Mouse (Mus musculus) forebrain, embryonic 13.5 days (tissue): ENCODE measurements around the gene Gpr156. TPM values are rescaled to one million over a fixed set of nuclear protein-coding genes. Genes with fewer than 3 reads are reported as not detected.

Experiments
- ATAC-seq: fragments of 200-750 bp; cut with Nextera tagmentation; 2 replicates; pipeline ENCODE4 v1.8.0; 2017
- H3K27ac ChIP-seq: fragments of 300-500 bp; sonication (generic); 2 replicates; pipeline ENCODE4 v1.5.1; 2015; ENCODE audit warnings: inconsistent platforms, mild to moderate bottlenecking, moderate library complexity
- H3K27me3 ChIP-seq: fragments of 300-500 bp; sonication (generic); 2 replicates; pipeline ENCODE4 v1.6.1; 2015; ENCODE audit warnings: mild to moderate bottlenecking, inconsistent platforms
- H3K36me3 ChIP-seq: fragments of 300-500 bp; sonication (generic); 2 replicates; pipeline ENCODE4 v1.6.1; 2015; ENCODE audit warnings: mild to moderate bottlenecking, inconsistent platforms; ENCODE audit not compliant: poor library complexity, severe bottlenecking
- H3K4me1 ChIP-seq: fragments of 300-500 bp; sonication (generic); 2 replicates; pipeline ENCODE4 v1.6.1; 2015; ENCODE audit warnings: inconsistent platforms
- H3K4me2 ChIP-seq: fragments of 300-500 bp; sonication (generic); 2 replicates; pipeline ENCODE4 v1.6.1; 2015; ENCODE audit warnings: inconsistent platforms, mild to moderate bottlenecking, moderate library complexity
- H3K4me3 ChIP-seq: fragments of 300-500 bp; sonication (generic); 2 replicates; pipeline ENCODE4 v1.5.1; 2015; ENCODE audit warnings: mild to moderate bottlenecking, inconsistent platforms
- H3K9ac ChIP-seq: fragments of 300-500 bp; sonication (generic); 2 replicates; pipeline ENCODE4 v1.6.1; 2015; ENCODE audit warnings: mild to moderate bottlenecking, inconsistent platforms
- H3K9me3 ChIP-seq: fragments of 300-500 bp; sonication (generic); replicated peaks from 2 replicates; pipeline ENCODE4 v1.6.1; 2016; ENCODE audit warnings: inconsistent platforms
- WGBS: fragments of 180-500 bp; shearing (Covaris S2); methylation state at CpG from one replicate; pipeline ENCODE4 v1.1.7; 2015; 5-methylcytosine and 5-hydroxymethylcytosine counted together
- polyA plus RNA-seq: library from polyadenylated mRNA; unstranded; fragments of >200 nt; fragmentation: Nextera tagmentation; extraction: Ambion mirVana; gene quantifications from 2 replicates; pipeline ENCODE4 v1.2.1, GENCODE M21; 2015

The Gpr156 gene
- 5.5 TPM in 2 replicates for polyA plus RNA-seq

DNA sequence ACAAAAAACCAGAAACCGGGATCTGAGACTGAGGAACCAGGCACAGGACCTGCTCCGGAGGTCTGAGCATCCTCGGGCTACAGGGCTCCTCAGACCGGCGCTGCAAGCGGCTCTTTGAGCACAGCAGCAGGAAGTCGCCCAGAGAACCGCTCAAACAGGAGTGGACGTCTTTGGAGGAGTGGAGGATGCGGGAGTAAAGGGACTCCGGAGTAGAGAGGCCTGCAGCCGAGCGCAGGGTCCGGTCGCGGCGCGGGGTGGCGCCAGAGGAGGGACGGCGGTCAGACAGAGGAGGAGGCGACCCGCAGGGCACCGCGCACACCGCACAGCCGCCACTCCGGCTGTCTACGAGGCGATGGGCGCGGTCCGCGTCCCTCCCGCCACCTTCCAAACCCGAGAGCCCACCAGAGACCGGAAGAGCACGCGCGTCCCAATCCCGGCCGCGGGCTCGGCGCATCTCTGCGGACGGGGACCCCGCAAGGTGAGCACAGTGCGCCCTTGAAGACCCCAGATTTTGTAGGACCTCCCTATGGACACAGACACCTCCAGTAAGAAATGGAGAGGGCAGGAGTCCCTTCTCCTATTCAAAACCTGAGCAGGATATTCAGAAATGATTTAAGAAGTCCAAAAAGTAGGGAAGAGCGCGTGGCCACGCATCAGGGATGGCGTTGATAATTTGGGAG is at the start of gene Gpr156:
Gene Gpr156 (plus strand): TSS at position 359 of the 680 bp plus-strand sequence.
- no peaks in the 10 kb centered on the region for H3K36me3 ChIP-seq
- no peaks in the 10 kb centered on the region for H3K9me3 ChIP-seq
- peak within 1 kb of the TSS; percentile 79 for H3K9ac ChIP-seq
- peak; percentile 89 for ATAC-seq
- WGBS, result 2% methylated on average over 53 of the region's 53 CpGs
- no peak within 1 kb of the TSS for H3K27ac ChIP-seq
- peak within 1 kb of the TSS; percentile 90 for H3K4me2 ChIP-seq
- H3K4me1 ChIP-seq, result peaks cover 45% of the 10 kb centered on the region
- H3K27me3 ChIP-seq, result no peaks in the 10 kb centered on the region
- H3K4me3 ChIP-seq, result peak within 1 kb of the TSS; percentile 57

DNA sequence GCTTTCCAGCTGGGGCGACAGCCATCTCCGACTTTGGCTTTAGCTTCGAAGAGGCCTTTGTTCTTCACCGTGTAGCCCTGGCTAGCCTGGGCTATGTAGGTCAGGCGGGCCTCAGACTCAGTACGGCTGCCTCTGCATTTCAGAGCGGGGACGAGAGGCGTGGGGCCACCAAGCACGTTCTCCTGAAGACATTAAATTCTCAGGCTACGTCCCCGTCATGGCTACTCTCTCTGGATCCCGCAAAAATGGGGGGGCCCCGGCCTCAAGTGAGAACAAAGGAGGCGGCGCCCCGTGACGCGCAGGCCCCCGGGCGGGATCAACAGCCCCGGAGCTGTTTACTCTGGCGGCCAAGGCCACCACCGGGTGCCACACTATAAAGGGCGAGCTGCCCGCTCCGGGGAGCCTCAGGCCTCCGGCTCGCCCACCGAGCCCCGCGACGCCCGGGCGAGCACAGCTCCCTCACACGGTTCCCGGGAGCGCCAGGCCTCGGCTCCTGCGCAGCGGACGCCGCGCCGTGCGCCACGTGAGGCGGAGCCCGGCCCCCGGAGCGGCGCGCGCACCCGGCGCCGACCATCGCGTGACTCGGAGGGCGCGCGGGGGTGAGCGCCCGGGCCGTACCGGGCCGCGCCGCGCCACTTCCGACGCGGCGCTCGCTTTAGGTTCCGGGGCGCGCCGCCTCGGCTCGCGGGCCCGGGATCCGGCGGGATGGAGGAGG is 48.3 kb upstream of the Gpr156 start, which contains the start of gene Lrrc58:
Gene Lrrc58 (plus strand): TSS at position 599 of the 715 bp plus-strand sequence.
- Histone ChIP-seq H3K27ac (peak within 1 kb of the TSS; percentile 99), H3K36me3 (no peaks in the 10 kb centered on the region; the same call in 1 of the 2 replicates), H3K4me1 (peaks cover 32% of the 10 kb centered on the region), H3K4me3 (peak within 1 kb of the TSS; percentile 97), H3K4me2 (peak within 1 kb of the TSS; percentile 76), H3K9ac (peak within 1 kb of the TSS; percentile 98), H3K27me3 (no peaks in the 10 kb centered on the region), H3K9me3 (no peaks in the 10 kb centered on the region)
- WGBS, result under 1% methylated on average over 86 of the region's 86 CpGs
- peak; percentile 96 for ATAC-seq

DNA sequence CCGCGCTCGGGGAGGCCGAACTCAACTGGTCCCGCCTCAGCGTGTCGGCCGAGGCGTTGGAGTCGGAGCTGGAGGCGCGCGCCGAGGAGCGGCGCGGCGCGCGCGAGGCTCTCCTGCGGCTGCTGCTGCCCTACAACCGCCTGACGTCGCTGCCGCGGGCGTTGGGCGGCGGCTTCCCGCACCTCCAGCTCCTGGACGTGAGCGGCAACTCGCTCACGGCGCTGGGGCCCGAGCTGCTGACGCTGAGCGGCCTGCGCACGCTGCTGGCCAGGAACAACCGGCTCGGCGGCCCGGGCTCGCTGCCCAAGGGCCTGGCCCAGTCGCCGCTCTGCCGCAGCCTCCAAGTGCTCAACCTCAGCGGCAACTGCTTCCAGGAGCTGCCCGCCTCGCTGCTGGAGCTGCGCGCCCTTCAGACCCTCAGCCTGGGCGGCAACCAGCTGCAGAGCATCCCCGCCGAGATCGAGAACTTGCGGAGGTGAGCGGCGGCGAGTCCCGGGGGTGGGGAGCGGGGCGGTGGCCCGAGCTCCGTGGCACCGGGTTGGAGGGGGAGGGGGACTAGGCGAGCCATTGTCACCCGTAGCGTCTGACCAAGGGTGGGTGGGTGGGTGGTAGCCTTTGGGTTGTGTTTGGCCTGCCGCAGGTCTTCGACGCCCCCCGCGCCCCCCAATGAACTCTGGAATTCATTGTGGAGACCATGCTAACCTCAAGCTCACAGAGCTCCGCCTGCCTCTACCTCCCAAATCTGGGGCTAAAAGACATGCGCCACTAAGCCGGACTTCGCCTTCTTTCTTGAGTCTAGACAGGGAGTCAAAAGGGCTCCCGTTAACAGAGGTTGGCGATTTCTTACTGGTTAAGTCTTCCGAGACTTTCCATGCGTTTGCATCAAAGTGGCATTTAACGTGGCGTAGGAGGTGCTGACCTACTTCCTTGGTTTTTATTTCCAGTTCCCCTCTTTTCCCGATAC is 47.5 kb upstream of the Gpr156 start:
- peak overlapping the region; percentile 98 for H3K9ac ChIP-seq
- peak; percentile 82 for ATAC-seq
- peaks cover 34% of the 10 kb centered on the region for H3K4me1 ChIP-seq
- no peaks in the 10 kb centered on the region for H3K9me3 ChIP-seq
- H3K27ac ChIP-seq, result peak overlapping the region; percentile 99
- peak overlapping the region; percentile 97 for H3K4me3 ChIP-seq
- peaks cover 3% of the 10 kb centered on the region; the same call in 1 of the 2 replicates for H3K36me3 ChIP-seq
- under 1% methylated on average over 65 of the region's 87 CpGs for WGBS
- H3K4me2 ChIP-seq, result peak overlapping the region; percentile 76
- H3K27me3 ChIP-seq, result no peaks in the 10 kb centered on the region

DNA sequence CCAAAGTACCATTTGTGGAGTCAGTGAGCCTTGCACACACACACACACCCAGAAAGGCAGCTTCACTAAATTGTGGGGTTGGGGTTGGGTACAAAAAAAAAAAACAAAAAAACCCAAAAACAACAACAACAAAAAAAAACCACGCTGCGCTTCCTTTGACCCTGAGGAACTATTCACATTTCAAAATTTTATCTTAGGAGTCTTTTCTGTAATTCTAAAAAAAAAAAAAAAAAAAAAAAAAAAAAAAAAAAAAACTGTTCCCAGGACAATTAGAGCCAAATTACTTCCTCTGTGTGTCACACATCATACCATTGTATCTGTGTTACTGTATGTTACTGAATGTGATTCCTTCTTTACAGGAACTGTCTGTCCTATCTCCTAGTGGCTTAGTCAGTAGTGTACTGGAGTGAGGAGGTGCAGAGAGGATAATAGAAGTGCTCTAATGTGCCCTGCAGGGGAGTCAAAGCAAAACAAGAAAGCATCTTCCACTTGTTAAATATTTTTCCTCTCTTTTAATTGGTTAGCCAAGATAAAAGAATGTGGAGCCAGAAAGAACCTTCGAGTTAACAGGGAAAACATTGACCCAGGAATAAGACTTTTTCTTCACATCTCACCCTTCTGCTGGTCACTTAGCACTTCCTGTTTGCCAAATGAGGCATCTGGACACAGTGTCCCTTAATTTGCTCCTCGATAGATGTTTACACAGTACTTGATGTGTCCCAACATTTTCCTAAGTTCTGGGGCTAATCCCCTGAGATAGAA is 46.6 kb upstream of the Gpr156 start:
- Histone ChIP-seq H3K9me3 (no peaks in the 10 kb centered on the region), H3K9ac (peak overlapping the region; percentile 98), H3K4me2 (peak overlapping the region; percentile 76), H3K4me1 (peaks cover 36% of the 10 kb centered on the region), H3K36me3 (peaks cover 3% of the 10 kb centered on the region; the same call in 1 of the 2 replicates), H3K27me3 (no peaks in the 10 kb centered on the region), H3K4me3 (peak overlapping the region; percentile 97), H3K27ac (peak overlapping the region; percentile 99)
- WGBS, result 32% methylated on average over 4 of the region's 4 CpGs
- ATAC-seq, result no peak

DNA sequence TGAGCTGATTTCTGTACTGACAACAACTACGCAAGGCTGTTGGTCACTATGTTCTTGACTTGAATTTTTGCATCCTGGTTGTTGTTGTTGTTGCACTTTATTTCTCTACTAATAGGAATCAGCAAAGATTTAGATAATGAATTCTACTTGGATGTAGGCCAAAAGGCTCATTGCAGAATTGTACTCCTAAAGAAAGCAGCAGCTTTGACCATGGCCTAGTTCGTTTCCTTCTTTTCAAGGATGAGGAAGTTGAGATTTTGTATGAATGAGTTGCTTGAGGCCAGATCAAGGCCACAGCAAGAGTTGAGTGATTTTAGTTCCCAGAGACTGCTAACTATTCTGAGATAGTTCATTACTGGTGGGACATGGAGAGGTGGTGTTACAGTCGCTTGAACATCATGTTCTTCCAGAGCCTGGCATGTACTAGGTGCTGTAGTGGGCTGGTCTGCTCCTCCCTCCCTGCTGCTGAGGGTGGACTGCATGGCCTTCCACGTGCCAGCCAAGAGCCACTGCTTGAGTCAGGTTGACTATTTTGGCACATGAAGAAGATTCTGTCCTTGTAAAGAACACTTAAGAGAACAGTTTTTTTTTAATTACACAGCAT is 45.1 kb upstream of the Gpr156 start:
- Histone ChIP-seq H3K27ac (no peak overlapping the region), H3K4me1 (peaks cover 39% of the 10 kb centered on the region), H3K4me2 (peak overlapping the region; percentile 76), H3K27me3 (no peaks in the 10 kb centered on the region), H3K4me3 (no peak overlapping the region), H3K9me3 (no peaks in the 10 kb centered on the region), H3K36me3 (peaks cover 3% of the 10 kb centered on the region; the same call in 1 of the 2 replicates), H3K9ac (no peak overlapping the region)
- no peak for ATAC-seq
- 72% methylated on average over 4 of the region's 4 CpGs for WGBS

DNA sequence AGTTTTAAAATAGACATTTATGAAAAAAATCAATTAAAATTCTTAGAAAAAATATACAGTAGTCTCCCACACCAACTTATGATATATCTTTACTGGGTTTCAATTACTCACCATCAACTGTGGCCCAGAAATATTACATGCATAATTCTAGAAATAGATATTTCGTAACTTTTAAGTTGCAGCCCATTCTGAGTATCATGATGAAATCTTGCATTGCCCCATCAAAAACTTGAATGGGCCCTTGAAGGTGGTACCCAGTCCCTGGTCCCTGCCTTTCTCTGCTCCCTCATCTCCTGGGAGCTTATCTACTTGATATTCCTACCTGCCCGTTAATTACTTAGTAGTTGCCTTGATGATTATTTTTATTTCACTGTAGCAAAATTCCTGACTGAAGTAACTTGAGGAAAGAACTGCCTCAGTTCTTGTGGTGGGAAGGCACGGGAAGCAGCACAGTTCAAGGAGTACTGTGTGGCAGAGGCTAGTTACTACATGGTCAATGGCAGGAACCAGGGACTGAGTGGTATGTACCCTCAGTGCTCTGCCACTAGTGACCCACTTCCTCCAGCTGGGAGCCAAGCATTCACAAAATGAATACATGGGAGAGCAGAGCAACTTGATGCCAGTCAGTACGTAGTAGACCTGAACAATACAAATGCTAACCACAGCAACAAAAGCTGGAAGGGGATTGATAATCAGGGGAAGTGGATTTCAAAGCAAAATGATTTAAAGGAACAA is 41.6 kb upstream of the Gpr156 start:
- Histone ChIP-seq H3K36me3 (peaks cover 24% of the 10 kb centered on the region), H3K4me2 (no peak overlapping the region), H3K9me3 (no peaks in the 10 kb centered on the region), H3K9ac (no peak overlapping the region), H3K4me1 (peaks cover 33% of the 10 kb centered on the region), H3K27me3 (no peaks in the 10 kb centered on the region), H3K27ac (no peak overlapping the region), H3K4me3 (no peak overlapping the region)
- WGBS, result 79% methylated on average over 4 of the region's 4 CpGs
- ATAC-seq, result no peak

DNA sequence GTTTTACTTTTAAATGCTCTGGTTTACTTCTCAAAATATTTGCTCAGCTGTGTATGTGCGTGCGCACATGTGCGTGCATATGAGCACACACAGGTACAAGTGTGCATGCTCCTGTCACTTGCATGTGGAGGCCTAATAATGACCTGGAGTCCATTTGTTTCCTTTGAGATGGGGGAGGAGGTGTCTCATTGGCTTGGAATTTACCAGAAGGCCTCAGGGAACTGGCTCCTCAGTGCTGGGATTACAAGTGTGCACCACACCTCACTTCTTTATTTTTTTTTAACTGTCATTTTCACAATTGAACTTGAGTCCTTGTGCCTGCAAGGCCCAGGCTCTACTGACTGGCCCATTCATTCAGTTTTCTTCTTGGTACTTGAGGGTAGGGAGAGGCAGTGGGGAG is 38.9 kb upstream of the Gpr156 start:
- ATAC-seq, result no peak
- H3K4me3 ChIP-seq, result no peak overlapping the region
- H3K27me3 ChIP-seq, result no peaks in the 10 kb centered on the region
- H3K36me3 ChIP-seq, result peaks cover 51% of the 10 kb centered on the region
- no peak overlapping the region for H3K9ac ChIP-seq
- no peak overlapping the region for H3K4me2 ChIP-seq
- WGBS, result 97% methylated on average over 3 of the region's 3 CpGs
- no peaks in the 10 kb centered on the region for H3K9me3 ChIP-seq
- H3K4me1 ChIP-seq, result peaks cover 11% of the 10 kb centered on the region; the same call in 1 of the 2 replicates
- H3K27ac ChIP-seq, result no peak overlapping the region

DNA sequence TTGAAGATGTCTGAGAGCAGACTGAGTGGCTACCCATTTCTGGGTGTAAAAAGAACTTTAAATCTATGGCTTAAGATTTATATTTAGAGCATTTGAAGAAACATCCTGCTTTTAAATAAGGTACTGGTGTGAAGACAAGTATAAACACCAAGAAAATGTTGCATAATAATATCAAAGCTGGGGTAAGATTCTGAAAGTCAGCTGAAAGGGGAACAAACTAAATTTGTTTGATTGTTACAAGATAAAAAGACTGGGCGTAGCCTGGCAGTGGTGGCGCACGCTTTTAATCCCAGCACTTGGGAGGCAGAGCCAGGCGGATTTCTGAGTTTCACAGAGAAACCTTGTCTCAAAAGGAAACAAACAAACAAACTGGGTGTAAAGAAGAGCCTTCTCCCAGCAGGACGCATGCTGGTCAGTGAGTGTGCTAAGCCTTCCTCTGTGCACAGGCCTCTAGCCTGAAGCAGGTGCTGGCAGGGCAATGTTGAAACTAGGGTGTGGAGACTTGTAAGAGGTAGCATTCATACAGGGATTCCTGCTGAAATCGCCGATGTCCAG is 37.3 kb upstream of the Gpr156 start:
- Histone ChIP-seq H3K4me2 (no peak overlapping the region), H3K9me3 (no peaks in the 10 kb centered on the region), H3K9ac (no peak overlapping the region), H3K27ac (no peak overlapping the region), H3K4me3 (no peak overlapping the region), H3K4me1 (peaks cover 5% of the 10 kb centered on the region; the same call in 1 of the 2 replicates), H3K27me3 (no peaks in the 10 kb centered on the region), H3K36me3 (peaks cover 63% of the 10 kb centered on the region)
- no peak for ATAC-seq
- 83% methylated on average over 7 of the region's 7 CpGs for WGBS

DNA sequence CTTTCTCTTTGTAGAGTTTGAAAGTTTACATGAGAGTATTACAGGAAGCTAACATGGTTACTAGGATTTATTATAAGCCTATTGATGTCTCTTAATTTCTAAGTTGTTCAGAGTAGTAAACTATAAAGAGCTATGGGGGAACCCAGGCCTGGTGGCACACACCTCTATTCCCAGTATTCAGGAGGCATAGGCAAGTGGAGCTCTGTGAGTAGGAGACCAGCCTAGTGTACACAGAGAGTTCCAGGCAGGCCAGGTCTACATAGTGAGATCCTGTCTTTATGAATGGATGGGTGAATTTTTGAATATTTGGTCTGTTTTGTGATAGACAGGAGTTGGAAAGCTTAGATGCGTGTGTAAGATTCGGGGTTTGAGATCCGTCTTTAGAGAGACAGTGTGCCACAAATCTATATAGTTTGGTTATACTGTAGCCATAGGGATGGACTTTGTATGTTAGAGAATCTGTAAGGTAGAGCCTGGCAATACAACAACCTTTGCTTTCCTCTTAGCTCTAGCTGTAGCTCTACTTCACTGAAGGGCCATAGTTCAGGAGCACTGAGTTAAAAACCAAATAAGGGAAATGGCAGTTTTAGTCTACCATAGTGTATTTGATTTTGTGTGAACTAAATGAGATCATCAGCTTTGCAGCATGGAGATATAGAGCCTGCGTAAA is 36.4 kb upstream of the Gpr156 start:
- WGBS, result 93% methylated on average over 4 of the region's 4 CpGs
- Histone ChIP-seq H3K4me2 (no peak overlapping the region), H3K27me3 (no peaks in the 10 kb centered on the region), H3K9me3 (no peaks in the 10 kb centered on the region), H3K4me1 (peaks cover 1% of the 10 kb centered on the region; the same call in 1 of the 2 replicates), H3K4me3 (no peak overlapping the region), H3K9ac (no peak overlapping the region), H3K36me3 (peaks cover 67% of the 10 kb centered on the region), H3K27ac (no peak overlapping the region)
- no peak for ATAC-seq

DNA sequence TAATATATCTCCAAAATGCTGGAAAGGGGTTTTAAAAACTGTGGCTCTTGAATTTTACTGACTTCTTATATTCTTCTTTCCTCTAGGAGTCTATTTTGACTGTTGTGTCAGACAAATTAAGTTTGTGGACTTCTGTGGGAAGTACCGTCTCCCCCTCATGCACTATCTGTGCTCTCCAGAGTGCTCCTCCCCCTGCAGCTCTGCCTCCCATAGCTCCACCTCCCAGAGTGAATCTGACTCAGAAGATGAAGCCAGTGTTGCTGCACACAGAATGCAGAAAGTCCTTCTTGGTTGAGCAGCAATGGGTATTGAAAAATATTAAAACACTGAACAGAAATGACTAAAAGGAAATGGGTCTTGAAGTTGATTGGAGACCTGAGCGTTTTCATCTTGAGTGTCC is 35.1 kb upstream of the Gpr156 start:
- ATAC-seq, result no peak
- H3K4me2 ChIP-seq, result no peak overlapping the region
- H3K36me3 ChIP-seq, result peaks cover 67% of the 10 kb centered on the region
- WGBS, result 90% methylated on average over 2 of the region's 2 CpGs
- H3K9me3 ChIP-seq, result no peaks in the 10 kb centered on the region
- H3K9ac ChIP-seq, result no peak overlapping the region
- no peak overlapping the region for H3K27ac ChIP-seq
- H3K27me3 ChIP-seq, result no peaks in the 10 kb centered on the region
- H3K4me1 ChIP-seq, result no peaks in the 10 kb centered on the region
- H3K4me3 ChIP-seq, result no peak overlapping the region
